Mouse (Mus musculus): ENCODE results near the gene Klf16. TPM values are rescaled to one million over a fixed set of nuclear protein-coding genes. Genes with fewer than 3 reads are reported as not detected.

Gene Klf16
- polyA plus RNA-seq, 1 experiment: 8.7 TPM

GRCm38 (mm10) chr10:80620796-80621689 lies 43.9 kb upstream of the Klf16 start:
- 0 out of 2 replicates have a peak overlapping the region, but pooled peaks have one; percentile 17 for H3K4me3 ChIP-seq (ENCODE audit: insufficient read depth, low read depth, low read length)
- TF ChIP-seq CTCF (conservative IDR thresholded peaks at IDR 0.05; ENCODE audit: insufficient read depth, insufficient read length, low read depth, low read length) (no peak), POLR2A (IDR thresholded peaks at IDR 0.05; ENCODE audit: low read depth, low read length) (no peak)
- H3K36me3 ChIP-seq (ENCODE audit: control insufficient read depth, insufficient read depth, low read length): no peaks in the 10 kb centered on the region
- peaks cover 2% of the 10 kb centered on the region; the same call in 1 of the 2 replicates for H3K4me1 ChIP-seq (ENCODE audit: control insufficient read depth, insufficient read depth, low read length)
- no peak for DNase-seq
- 39% methylated on average over 16 of the region's 16 CpGs for WGBS
- peak overlapping the region; percentile 1 for H3K27ac ChIP-seq (ENCODE audit: insufficient read depth, low read depth, low read length)
- no peaks in the 10 kb centered on the region for H3K27me3 ChIP-seq (replicated peaks; ENCODE audit: control insufficient read depth, insufficient read depth, low read length)

- no peak overlapping the region for H3K27ac ChIP-seq (ENCODE audit: insufficient read depth, low read depth, low read length)
- WGBS: 88% methylated on average over 9 of the region's 9 CpGs
Measured at GRCm38 (mm10) chr10:80620365-80620764, 43.2 kb upstream of the Klf16 start.

GRCm38 (mm10) chr10:80619465-80620244 lies 42.5 kb upstream of the Klf16 start:
- 55% methylated on average over 8 of the region's 8 CpGs for WGBS
- DNase-seq: peak; percentile 49
- H3K27ac ChIP-seq (ENCODE audit: insufficient read depth, low read depth, low read length): no peak overlapping the region

More at GRCm38 (mm10) chr10:80620365-80620764, 43.2 kb upstream of the Klf16 start:
- H3K4me1 ChIP-seq (ENCODE audit: control insufficient read depth, insufficient read depth, low read length): no peaks in the 10 kb centered on the region; the same call in 1 of the 2 replicates
- DNase-seq: no peak
- H3K4me3 ChIP-seq (ENCODE audit: insufficient read depth, low read depth, low read length): no peak overlapping the region
- H3K27me3 ChIP-seq (replicated peaks; ENCODE audit: control insufficient read depth, insufficient read depth, low read length): no peaks in the 10 kb centered on the region
- TF ChIP-seq POLR2A (IDR thresholded peaks at IDR 0.05; ENCODE audit: low read depth, low read length) (no peak), CTCF (conservative IDR thresholded peaks at IDR 0.05; ENCODE audit: insufficient read depth, insufficient read length, low read depth, low read length) (no peak)
- H3K36me3 ChIP-seq (ENCODE audit: control insufficient read depth, insufficient read depth, low read length): no peaks in the 10 kb centered on the region

GRCm38 (mm10) chr10:80618181-80618580 lies 41.1 kb upstream of the Klf16 start:
- no peaks in the 10 kb centered on the region for H3K36me3 ChIP-seq (ENCODE audit: control insufficient read depth, insufficient read depth, low read length)
- H3K4me1 ChIP-seq (ENCODE audit: control insufficient read depth, insufficient read depth, low read length): no peaks in the 10 kb centered on the region; the same call in 1 of the 2 replicates
- peak overlapping the region; percentile 39 for H3K27ac ChIP-seq (ENCODE audit: insufficient read depth, low read depth, low read length)
- H3K4me3 ChIP-seq (ENCODE audit: insufficient read depth, low read depth, low read length): no peak overlapping the region
- no peaks in the 10 kb centered on the region for H3K27me3 ChIP-seq (replicated peaks; ENCODE audit: control insufficient read depth, insufficient read depth, low read length)
- peak; percentile 79 for DNase-seq
- WGBS: 49% methylated on average over 9 of the region's 9 CpGs
- TF ChIP-seq CTCF (conservative IDR thresholded peaks at IDR 0.05; ENCODE audit: insufficient read depth, insufficient read length, low read depth, low read length) (no peak), POLR2A (IDR thresholded peaks at IDR 0.05; ENCODE audit: low read depth, low read length) (no peak)

More at GRCm38 (mm10) chr10:80619465-80620244, 42.5 kb upstream of the Klf16 start:
- H3K4me3 ChIP-seq (ENCODE audit: insufficient read depth, low read depth, low read length): no peak overlapping the region
- no peaks in the 10 kb centered on the region for H3K36me3 ChIP-seq (ENCODE audit: control insufficient read depth, insufficient read depth, low read length)
- TF ChIP-seq POLR2A (IDR thresholded peaks at IDR 0.05; ENCODE audit: low read depth, low read length): no peak
- no peak for TF ChIP-seq CTCF (conservative IDR thresholded peaks at IDR 0.05; ENCODE audit: insufficient read depth, insufficient read length, low read depth, low read length)
- no peaks in the 10 kb centered on the region; the same call in 1 of the 2 replicates for H3K4me1 ChIP-seq (ENCODE audit: control insufficient read depth, insufficient read depth, low read length)
- no peaks in the 10 kb centered on the region for H3K27me3 ChIP-seq (replicated peaks; ENCODE audit: control insufficient read depth, insufficient read depth, low read length)

GRCm38 (mm10) chr10:80614351-80614750 lies 37.2 kb upstream of the Klf16 start:
- no peaks in the 10 kb centered on the region for H3K27me3 ChIP-seq (replicated peaks; ENCODE audit: control insufficient read depth, insufficient read depth, low read length)
- no peaks in the 10 kb centered on the region for H3K36me3 ChIP-seq (ENCODE audit: control insufficient read depth, insufficient read depth, low read length)
- peak; percentile 44 for DNase-seq
- H3K4me3 ChIP-seq (ENCODE audit: insufficient read depth, low read depth, low read length): no peak overlapping the region
- no peak overlapping the region for H3K27ac ChIP-seq (ENCODE audit: insufficient read depth, low read depth, low read length)
- TF ChIP-seq CTCF (conservative IDR thresholded peaks at IDR 0.05; ENCODE audit: insufficient read depth, insufficient read length, low read depth, low read length) (no peak), POLR2A (IDR thresholded peaks at IDR 0.05; ENCODE audit: low read depth, low read length) (no peak)
- WGBS: 74% methylated on average over 6 of the region's 6 CpGs
- no peaks in the 10 kb centered on the region for H3K4me1 ChIP-seq (ENCODE audit: control insufficient read depth, insufficient read depth, low read length)

- no peak for DNase-seq
- no peaks in the 10 kb centered on the region for H3K4me1 ChIP-seq (ENCODE audit: control insufficient read depth, insufficient read depth, low read length)
- TF ChIP-seq CTCF (conservative IDR thresholded peaks at IDR 0.05; ENCODE audit: insufficient read depth, insufficient read length, low read depth, low read length): 0 out of 2 replicates have a peak, but pooled peaks have one; percentile 24
- no peak for TF ChIP-seq POLR2A (IDR thresholded peaks at IDR 0.05; ENCODE audit: low read depth, low read length)
- no peaks in the 10 kb centered on the region for H3K27me3 ChIP-seq (replicated peaks; ENCODE audit: control insufficient read depth, insufficient read depth, low read length)
- WGBS: 72% methylated on average over 3 of the region's 3 CpGs
- no peaks in the 10 kb centered on the region for H3K36me3 ChIP-seq (ENCODE audit: control insufficient read depth, insufficient read depth, low read length)
- H3K27ac ChIP-seq (ENCODE audit: insufficient read depth, low read depth, low read length): 0 out of 2 replicates have a peak overlapping the region, but pooled peaks have one; percentile 4
- H3K4me3 ChIP-seq (ENCODE audit: insufficient read depth, low read depth, low read length): no peak overlapping the region
Measured at GRCm38 (mm10) chr10:80613821-80614220, 36.7 kb upstream of the Klf16 start.

Measured in kidney, adult 2 months (tissue).